Mouse (Mus musculus) thymus, adult 2 months (tissue): ENCODE results near the gene Ublcp1. TPM values are rescaled to one million over a fixed set of nuclear protein-coding genes. Genes with fewer than 3 reads are reported as not detected.

Experiments
- DNase-seq: peaks from one replicate; pipeline ENCODE4 v3.0.0; 2021
- H3K27ac ChIP-seq: fragments of 200-500 bp; 2 replicates; pipeline ENCODE4 v1.5.1; 2012; ENCODE audit warnings: low read length, control low read depth; ENCODE audit not compliant: control insufficient read depth, insufficient read depth
- H3K27me3 ChIP-seq: fragments of 200-500 bp; 2 replicates; pipeline ENCODE4 v1.6.1; 2012; ENCODE audit warnings: mild to moderate bottlenecking, low read length, moderate library complexity, mixed read lengths; ENCODE audit not compliant: control insufficient read depth, insufficient read depth
- H3K36me3 ChIP-seq: fragments of 200-500 bp; 2 replicates; pipeline ENCODE4 v1.6.1; 2012; ENCODE audit warnings: mild to moderate bottlenecking, low read length, moderate library complexity; ENCODE audit not compliant: control insufficient read depth, insufficient read depth
- H3K4me1 ChIP-seq: fragments of 200-500 bp; replicated peaks from 2 replicates; pipeline ENCODE4 v1.6.1; 2012; ENCODE audit warnings: low read length; ENCODE audit not compliant: control insufficient read depth, insufficient read depth
- H3K4me3 ChIP-seq: fragments of 200-500 bp; 2 replicates; pipeline ENCODE4 v1.5.1; 2012; ENCODE audit warnings: mild to moderate bottlenecking, low read length, control low read depth, moderate library complexity; ENCODE audit not compliant: control insufficient read depth, insufficient read depth
- CTCF ChIP-seq: fragments of 200-500 bp; IDR thresholded peaks from 2 replicates; pipeline ENCODE4 v1.5.1; 2012; ENCODE audit warnings: mild to moderate bottlenecking, control low read depth, low read length, moderate library complexity, borderline replicate concordance; ENCODE audit not compliant: control insufficient read depth, poor library complexity, insufficient read depth; ENCODE audit errors: extremely low read depth
- POLR2A ChIP-seq: fragments of 200-500 bp; IDR thresholded peaks from 2 replicates; pipeline ENCODE4 v1.6.1; 2012; ENCODE audit warnings: mild to moderate bottlenecking, low read length, control low read depth, moderate library complexity; ENCODE audit not compliant: control insufficient read depth, poor library complexity, insufficient read depth; ENCODE audit errors: extremely low read depth
- WGBS: fragments of 180-500 bp; shearing (Covaris S2); methylation state at CpG from one replicate; pipeline ENCODE4 v1.1.7; 2018; 5-methylcytosine and 5-hydroxymethylcytosine counted together
- polyA plus RNA-seq: library from polyadenylated mRNA; depleted of rRNA; stranded (reverse); fragments of >200 nt; gene quantifications from 2 replicates; pipeline ENCODE4 v1.2.3, GENCODE M21; 2012; rRNA removed

Ublcp1 gene
- polyA plus RNA-seq, 1 experiment = 10.7 TPM

DNA sequence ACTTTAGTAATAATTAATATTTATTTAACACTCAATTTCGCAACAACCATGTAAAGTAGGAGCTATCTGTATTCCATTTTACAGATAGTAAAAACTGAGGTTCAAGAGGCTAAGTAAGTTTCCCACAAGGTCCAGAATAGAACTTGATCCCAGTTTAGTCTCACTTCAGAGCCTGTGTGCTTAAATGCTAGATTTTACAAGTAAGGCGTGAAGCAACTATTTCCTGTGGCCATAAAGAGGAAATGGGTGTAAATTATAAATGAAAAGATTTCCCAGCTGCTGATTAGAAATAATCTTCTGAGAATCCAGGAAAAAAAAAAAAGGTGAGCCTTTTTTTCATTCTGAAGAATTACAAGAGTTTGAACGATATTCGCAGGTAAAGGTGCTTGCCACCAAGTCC lies 65.2 kb downstream of the Ublcp1 start:
- Histone ChIP-seq H3K27ac (no peak overlapping the region), H3K4me1 (no peaks in the 10 kb centered on the region), H3K27me3 (no peaks in the 10 kb centered on the region), H3K4me3 (no peak overlapping the region), H3K36me3 (no peaks in the 10 kb centered on the region)
- no peak for DNase-seq
- 63% methylated on average over 4 of the region's 4 CpGs for WGBS
- TF ChIP-seq CTCF (no peak), POLR2A (no peak)

Other genes with a start within 250 kb of the Ublcp1 start
- gene Il12b, start 70.4 kb downstream of the Ublcp1 start, polyA plus RNA-seq = 3.0 and 4.5 TPM in 2 replicates
- gene Rnf145, start 48.5 kb upstream of the Ublcp1 start, polyA plus RNA-seq = 361 and 669 TPM in 2 replicates
- gene Ebf1, start 146.8 kb upstream of the Ublcp1 start, polyA plus RNA-seq = 4.4 and 5.0 TPM in 2 replicates